Mouse (Mus musculus) forebrain, embryonic 16.5 days (tissue): ENCODE results near the gene Chordc1. TPM values are rescaled to one million over a fixed set of nuclear protein-coding genes. Genes with fewer than 3 reads are reported as not detected.

Source experiments
- polyA plus RNA-seq: library from polyadenylated mRNA; unstranded; fragments of >200 nt; fragmentation: Nextera tagmentation; extraction: Ambion mirVana; gene quantifications from 2 replicates; pipeline ENCODE4 v1.2.1, GENCODE M21; 2015

The Chordc1 gene
- polyA plus RNA-seq, 1 experiment from 2014 or later = 129 TPM

Other genes with a start within 250 kb of the Chordc1 start
- gene Naalad2, start 110.9 kb downstream of the Chordc1 start, polyA plus RNA-seq = 1.2 TPM in 2 replicates
- not detected in 2 replicates for gene Ubtfl1, start 112.3 kb downstream of the Chordc1 start, polyA plus RNA-seq
- gene Mbd3l2, start 138.5 kb downstream of the Chordc1 start, polyA plus RNA-seq = not detected in 2 replicates
- 55.0 and 58.0 TPM in 2 replicates for gene Zfp558, start 186.1 kb downstream of the Chordc1 start, polyA plus RNA-seq
- gene Mbd3l1, start 186.2 kb downstream of the Chordc1 start, polyA plus RNA-seq = not detected in 2 replicates